Mouse (Mus musculus): Measurements from ENCODE around the gene Mllt11.
A peak's percentile ranks its signal among the peaks of the same experiment; 100 is the strongest.

Gene Mllt11

GRCm38 (mm10) chr3:95231298-95232221 is at the start of gene Mllt11:
TSS of gene Mllt11 (minus strand) at chr3:95232171.
- DNase-seq = peak; percentile 57

GRCm38 (mm10) chr3:95281216-95282126 is 49.5 kb upstream of the Mllt11 start, which contains the start of the genes Mindy1 and Prune1:
TSS of gene Mindy1 (plus strand) at chr3:95281345.
TSS of gene Prune1 (minus strand) at chr3:95282076.
- peak; percentile 98 for DNase-seq

- DNase-seq = peak; percentile 54
Measured at GRCm38 (mm10) chr3:95280747-95281146, 48.8 kb upstream of the Mllt11 start.

GRCm38 (mm10) chr3:95277149-95277551 is 45.2 kb upstream of the Mllt11 start:
- DNase-seq = no peak

- no peak for DNase-seq
Measured at GRCm38 (mm10) chr3:95276428-95276934, 44.5 kb upstream of the Mllt11 start.

GRCm38 (mm10) chr3:95275161-95275560 is 43.2 kb upstream of the Mllt11 start:
- no peak for DNase-seq

GRCm38 (mm10) chr3:95274453-95274852 is 42.5 kb upstream of the Mllt11 start:
- DNase-seq = no peak

- DNase-seq = no peak
Measured at GRCm38 (mm10) chr3:95273471-95273870, 41.5 kb upstream of the Mllt11 start.

- DNase-seq = no peak
Measured at GRCm38 (mm10) chr3:95270766-95271364, 38.9 kb upstream of the Mllt11 start.

GRCm38 (mm10) chr3:95269789-95270188 is 37.8 kb upstream of the Mllt11 start:
- DNase-seq = no peak

- peak; percentile 53 for DNase-seq
Measured at GRCm38 (mm10) chr3:95267855-95268254, 35.9 kb upstream of the Mllt11 start.

- no peak for DNase-seq
Measured at GRCm38 (mm10) chr3:95266052-95266451, 34.1 kb upstream of the Mllt11 start.

GRCm38 (mm10) chr3:95264724-95265123 is 32.8 kb upstream of the Mllt11 start:
- DNase-seq = no peak

- DNase-seq = peak; percentile 91
Measured at GRCm38 (mm10) chr3:95263089-95263739, 31.2 kb upstream of the Mllt11 start.

- no peak for DNase-seq
Measured at GRCm38 (mm10) chr3:95261975-95262374, 30.0 kb upstream of the Mllt11 start.

- DNase-seq = peak; percentile 66
Measured at GRCm38 (mm10) chr3:95256931-95257330, 25.0 kb upstream of the Mllt11 start.

- DNase-seq = no peak
Measured at GRCm38 (mm10) chr3:95250783-95251424, 18.9 kb upstream of the Mllt11 start, which contains the start of gene Bnipl. TSS of gene Bnipl (minus strand) at chr3:95251193.

GRCm38 (mm10) chr3:95250361-95250760 is 18.4 kb upstream of the Mllt11 start:
- DNase-seq = no peak

GRCm38 (mm10) chr3:95247660-95248336 is 15.8 kb upstream of the Mllt11 start:
- no peak for DNase-seq

- DNase-seq = peak; percentile 50
Measured at GRCm38 (mm10) chr3:95246465-95247231, 14.7 kb upstream of the Mllt11 start.
